Mouse (Mus musculus) brown adipose tissue, adult 24 weeks (tissue): ENCODE results near the gene Ccdc18. TPM values are rescaled to one million over a fixed set of nuclear protein-coding genes. Genes with fewer than 3 reads are reported as not detected.
"Not testable (repeated sequence)": the region's sequence is repeated elsewhere in the genome, so short reads cannot be mapped to it uniquely, and the experiment has no call there.

Experiments used
- H3K27ac ChIP-seq: fragments of 200-500 bp; replicated peaks from 2 replicates; pipeline ENCODE4 v1.5.1; 2012; ENCODE audit warnings: low read depth, mild to moderate bottlenecking, low read length
- H3K4me1 ChIP-seq: fragments of 200-500 bp; 2 replicates; pipeline ENCODE4 v1.6.1; 2012; ENCODE audit warnings: low read length, mixed read lengths; ENCODE audit not compliant: control insufficient read depth, insufficient read depth, insufficient read length
- H3K4me3 ChIP-seq: fragments of 200-500 bp; 2 replicates; pipeline ENCODE4 v1.5.1; 2012; ENCODE audit warnings: low read depth, mild to moderate bottlenecking, low read length, moderate library complexity; ENCODE audit not compliant: insufficient read depth
- polyA plus RNA-seq: library from polyadenylated mRNA; stranded (reverse); fragments of >200 nt; gene quantifications from 2 replicates; pipeline ENCODE4 v1.2.4, GENCODE M21; 2012; ENCODE audit not compliant: missing spikeins, insufficient read depth, insufficient read length

The Ccdc18 gene
- polyA plus RNA-seq, 1 experiment, result 1.5 TPM

GRCm38 (mm10) chr5:108271345-108271744 is 138.7 kb downstream of the Ccdc18 start:
- not testable (repeated sequence) for H3K27ac ChIP-seq
- H3K4me1 ChIP-seq, result peaks cover 12% of the 10 kb centered on the region
- peak overlapping the region; percentile 20; the same call in 1 of the 2 replicates for H3K4me3 ChIP-seq

Other genes starting within 250 kb of the Ccdc18 start
- 16.1 and 18.4 TPM in 2 replicates for gene Rpl5, start 232.4 kb upstream of the Ccdc18 start, polyA plus RNA-seq
- gene Fam69a, start 145.8 kb upstream of the Ccdc18 start, polyA plus RNA-seq, result 22.9 and 25.1 TPM in 2 replicates
- 5.9 and 8.9 TPM in 2 replicates for gene Mtf2, start 67.2 kb upstream of the Ccdc18 start, polyA plus RNA-seq
- gene Tmed5, start 255 bp upstream of the Ccdc18 start, polyA plus RNA-seq, result 103 and 164 TPM in 2 replicates
- gene Dr1, start 136.0 kb downstream of the Ccdc18 start, polyA plus RNA-seq, result 17.2 and 19.8 TPM in 2 replicates
- 6.2 and 7.6 TPM in 2 replicates for gene Pigg, start 179.7 kb downstream of the Ccdc18 start, polyA plus RNA-seq
- 0.83 and 1.1 TPM in 2 replicates for gene Gm42517, start 235.0 kb downstream of the Ccdc18 start, polyA plus RNA-seq